Mouse (Mus musculus): ENCODE results near the gene Edil3. TPM values are rescaled to one million over a fixed set of nuclear protein-coding genes. Genes with fewer than 3 reads are reported as not detected.

Edil3 gene
- polyA plus RNA-seq, 1 experiment from 2014 or later: 5.1 TPM

DNA sequence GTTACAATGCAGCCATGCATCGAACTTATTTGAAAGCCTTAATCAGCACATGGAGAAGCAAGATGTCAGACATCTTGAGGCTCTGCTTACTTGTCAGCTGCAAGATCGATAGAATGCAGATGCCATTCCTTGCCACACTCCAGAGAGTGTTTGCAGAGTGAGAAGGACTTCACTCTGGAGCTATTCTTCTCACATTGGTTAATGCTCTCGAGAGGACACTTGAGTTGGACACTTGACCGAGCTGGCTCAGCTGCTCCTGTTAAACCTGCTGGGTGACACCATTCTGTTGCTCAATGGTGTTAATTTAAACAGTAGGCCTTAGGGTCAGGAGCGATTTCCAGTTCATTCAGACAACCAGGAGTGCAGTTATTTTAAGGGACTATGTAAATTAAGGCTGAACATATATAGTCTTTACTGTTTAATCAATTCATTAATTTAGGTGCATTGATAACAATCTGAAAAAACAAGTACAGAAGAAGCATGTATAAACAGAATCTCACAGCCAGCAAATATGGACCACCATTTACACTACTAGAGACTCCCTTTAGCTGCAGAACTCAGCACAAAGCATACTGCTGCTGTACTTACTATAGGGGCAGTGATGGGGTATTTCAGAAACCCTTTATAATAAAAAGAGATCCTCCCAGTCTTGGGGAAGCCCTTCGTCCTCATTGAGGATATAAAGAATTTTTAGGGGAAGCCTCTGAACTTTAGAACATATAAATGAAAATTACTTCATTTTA is 301.4 kb downstream of the Edil3 start:
- DNase-seq (ENCODE audit: low spot score): no peak
- Histone ChIP-seq H3K4me3 (ENCODE audit: low read depth, low read length) (no peak overlapping the region), H3K9ac (ENCODE audit: low read length) (no peak overlapping the region), H3K36me3 (ENCODE audit: control insufficient read depth, insufficient read depth, low read length) (no peaks in the 10 kb centered on the region), H3K27me3 (ENCODE audit: control insufficient read depth, insufficient read depth, low read length) (no peaks in the 10 kb centered on the region), H3K27ac (replicated peaks; ENCODE audit: low read depth, low read length) (no peak overlapping the region), H3K4me2 (ENCODE audit: low read depth, severe bottlenecking) (no peak overlapping the region), H3K4me1 (ENCODE audit: control insufficient read depth, insufficient read depth, low read length) (no peaks in the 10 kb centered on the region), H3K9me3 (ENCODE audit: control insufficient read depth, low read length) (no peaks in the 10 kb centered on the region)
- 80% methylated on average over 6 of the region's 6 CpGs for WGBS
- ATAC-seq (ENCODE audit: insufficient number of reproducible peaks, low FRiP score, low TSS enrichment, low read depth): no peak

DNA sequence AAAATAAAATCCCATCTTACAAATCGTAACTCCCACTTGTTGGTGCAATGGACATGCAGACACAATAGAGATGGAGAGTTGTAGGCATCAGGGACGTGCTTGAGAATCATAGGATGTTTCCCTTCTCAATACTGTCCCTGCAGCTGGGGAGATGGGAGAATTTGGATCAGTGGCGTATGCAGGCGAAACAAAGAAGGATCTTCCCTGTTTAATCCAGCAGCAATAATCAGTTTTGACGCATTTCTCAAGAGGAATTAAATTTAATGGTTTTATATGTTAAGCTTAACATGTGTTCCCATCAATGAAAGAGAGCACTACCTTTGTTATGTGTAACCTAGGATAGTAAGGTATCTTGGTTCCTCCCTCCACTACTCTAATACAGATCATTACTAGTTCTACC is 302.1 kb downstream of the Edil3 start:
- H3K9ac ChIP-seq (ENCODE audit: low read length): no peak overlapping the region
- no peak for DNase-seq (ENCODE audit: low spot score)
- H3K9me3 ChIP-seq (ENCODE audit: control insufficient read depth, low read length): no peaks in the 10 kb centered on the region
- no peaks in the 10 kb centered on the region for H3K4me1 ChIP-seq (ENCODE audit: control insufficient read depth, insufficient read depth, low read length)
- H3K4me3 ChIP-seq (ENCODE audit: low read depth, low read length): no peak overlapping the region
- ATAC-seq (ENCODE audit: insufficient number of reproducible peaks, low FRiP score, low TSS enrichment, low read depth): no peak
- 89% methylated on average over 5 of the region's 5 CpGs for WGBS
- no peak overlapping the region for H3K4me2 ChIP-seq (ENCODE audit: low read depth, severe bottlenecking)
- H3K27ac ChIP-seq (replicated peaks; ENCODE audit: low read depth, low read length): no peak overlapping the region
- H3K27me3 ChIP-seq (ENCODE audit: control insufficient read depth, insufficient read depth, low read length): no peaks in the 10 kb centered on the region
- no peaks in the 10 kb centered on the region for H3K36me3 ChIP-seq (ENCODE audit: control insufficient read depth, insufficient read depth, low read length)

DNA sequence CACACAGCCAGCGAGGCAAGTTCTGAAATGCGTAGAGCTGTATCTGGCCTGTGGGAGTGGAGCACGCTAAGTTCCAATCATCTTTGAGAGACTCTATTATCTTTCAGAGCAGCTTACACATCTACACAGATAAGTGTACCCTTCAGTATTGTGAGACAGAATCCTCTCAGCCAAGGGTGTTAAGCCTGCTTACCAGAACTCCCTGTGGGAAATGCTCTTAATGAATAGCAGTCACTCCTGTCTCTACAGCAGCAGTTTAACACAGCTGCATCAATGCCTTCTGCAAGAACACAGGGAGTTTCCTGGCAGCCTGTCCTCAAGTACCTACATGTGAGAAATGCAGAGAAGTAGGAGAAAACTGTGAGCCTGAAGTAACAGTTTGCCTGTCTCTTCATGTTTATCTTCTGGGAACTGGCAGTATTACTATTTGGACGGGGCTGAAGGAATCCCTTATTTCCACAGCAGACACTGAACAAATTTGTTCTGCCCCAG is 324.8 kb downstream of the Edil3 start:
- 74% methylated on average over 4 of the region's 4 CpGs for WGBS
- Histone ChIP-seq H3K27ac (replicated peaks; ENCODE audit: low read depth, low read length) (no peak overlapping the region), H3K4me3 (ENCODE audit: low read depth, low read length) (no peak overlapping the region)

DNA sequence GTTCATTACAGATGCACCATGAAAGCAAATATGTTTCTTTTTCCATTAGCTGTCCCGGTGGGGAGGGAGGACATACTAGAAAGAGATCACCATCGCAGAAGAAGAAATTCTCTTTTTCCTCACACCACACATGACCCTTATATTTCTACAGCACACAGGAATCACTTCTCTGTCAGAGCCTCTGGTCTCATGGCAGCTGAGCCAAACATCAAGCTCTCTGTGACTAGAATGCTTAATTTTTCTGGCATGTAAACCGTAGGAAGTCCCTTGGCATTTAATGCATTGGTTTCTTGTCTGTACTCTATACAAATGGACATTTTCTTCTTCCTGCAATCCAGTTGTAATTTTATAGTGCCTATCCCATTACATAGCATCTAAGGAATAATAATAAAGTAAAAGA is 330.6 kb downstream of the Edil3 start:
- Histone ChIP-seq H3K4me1 (ENCODE audit: control insufficient read depth, insufficient read depth, low read length) (no peaks in the 10 kb centered on the region), H3K9ac (ENCODE audit: low read length) (no peak overlapping the region), H3K4me2 (ENCODE audit: low read depth, severe bottlenecking) (no peak overlapping the region), H3K4me3 (ENCODE audit: low read depth, low read length) (no peak overlapping the region), H3K27me3 (ENCODE audit: control insufficient read depth, insufficient read depth, low read length) (no peaks in the 10 kb centered on the region), H3K9me3 (ENCODE audit: control insufficient read depth, low read length) (no peaks in the 10 kb centered on the region), H3K36me3 (ENCODE audit: control insufficient read depth, insufficient read depth, low read length) (no peaks in the 10 kb centered on the region), H3K27ac (replicated peaks; ENCODE audit: low read depth, low read length) (no peak overlapping the region)
- ATAC-seq (ENCODE audit: insufficient number of reproducible peaks, low FRiP score, low TSS enrichment, low read depth) (no peak), DNase-seq (ENCODE audit: low spot score) (no peak)
- 90% methylated on average over 3 of the region's 3 CpGs for WGBS

More for the DNA sequence above, 324.8 kb downstream of the Edil3 start:
- H3K27me3 ChIP-seq (ENCODE audit: control insufficient read depth, insufficient read depth, low read length): no peaks in the 10 kb centered on the region
- peaks cover 3% of the 10 kb centered on the region; the same call in 1 of the 2 replicates for H3K4me1 ChIP-seq (ENCODE audit: control insufficient read depth, insufficient read depth, low read length)
- no peak for DNase-seq (ENCODE audit: low spot score)
- H3K4me2 ChIP-seq (ENCODE audit: low read depth, severe bottlenecking): no peak overlapping the region
- no peaks in the 10 kb centered on the region for H3K36me3 ChIP-seq (ENCODE audit: control insufficient read depth, insufficient read depth, low read length)
- no peaks in the 10 kb centered on the region for H3K9me3 ChIP-seq (ENCODE audit: control insufficient read depth, low read length)
- H3K9ac ChIP-seq (ENCODE audit: low read length): no peak overlapping the region
- ATAC-seq (ENCODE audit: insufficient number of reproducible peaks, low FRiP score, low TSS enrichment, low read depth): 0 out of 2 replicates have a peak, but pooled peaks have one; percentile 17

DNA sequence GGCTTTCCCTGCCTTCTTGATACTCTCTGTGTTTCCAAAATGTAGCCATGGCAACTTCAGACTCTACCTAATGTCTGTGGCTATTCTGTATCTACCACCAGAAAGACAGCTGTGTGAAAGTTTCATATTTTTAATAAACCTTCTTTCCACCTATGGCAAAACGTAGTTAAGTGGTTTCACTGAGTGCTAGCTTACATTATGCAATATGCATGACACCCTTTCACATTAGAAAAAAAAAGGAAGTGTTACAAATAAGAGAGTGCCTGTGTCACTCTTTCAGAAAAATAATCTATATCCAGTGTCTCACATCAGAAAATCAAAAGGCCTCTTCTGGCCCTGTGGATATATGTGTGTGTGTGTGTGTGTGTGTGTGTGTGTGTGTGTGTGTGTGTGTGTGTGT is 346.7 kb downstream of the Edil3 start:
- DNase-seq (ENCODE audit: low spot score) (no peak), ATAC-seq (ENCODE audit: insufficient number of reproducible peaks, low FRiP score, low TSS enrichment, low read depth) (no peak)
- Histone ChIP-seq H3K4me3 (ENCODE audit: low read depth, low read length) (no peak overlapping the region), H3K4me2 (ENCODE audit: low read depth, severe bottlenecking) (no peak overlapping the region), H3K27ac (replicated peaks; ENCODE audit: low read depth, low read length) (no peak overlapping the region), H3K4me1 (ENCODE audit: control insufficient read depth, insufficient read depth, low read length) (no peaks in the 10 kb centered on the region), H3K36me3 (ENCODE audit: control insufficient read depth, insufficient read depth, low read length) (no peaks in the 10 kb centered on the region), H3K9ac (ENCODE audit: low read length) (no peak overlapping the region), H3K9me3 (ENCODE audit: control insufficient read depth, low read length) (no peaks in the 10 kb centered on the region), H3K27me3 (ENCODE audit: control insufficient read depth, insufficient read depth, low read length) (no peaks in the 10 kb centered on the region)
- WGBS: 89% methylated on average over 1 of the region's 1 CpGs

GRCm38 (mm10) chr13:89170040-89170439 is 348.8 kb downstream of the Edil3 start:
- no peak overlapping the region for H3K4me3 ChIP-seq (ENCODE audit: low read depth, low read length)
- H3K27me3 ChIP-seq (ENCODE audit: control insufficient read depth, insufficient read depth, low read length): no peaks in the 10 kb centered on the region
- H3K9me3 ChIP-seq (ENCODE audit: control insufficient read depth, low read length): no peaks in the 10 kb centered on the region
- no peak for DNase-seq (ENCODE audit: low spot score)
- ATAC-seq (ENCODE audit: insufficient number of reproducible peaks, low FRiP score, low TSS enrichment, low read depth): no peak
- WGBS: 75% methylated on average over 4 of the region's 4 CpGs
- H3K36me3 ChIP-seq (ENCODE audit: control insufficient read depth, insufficient read depth, low read length): no peaks in the 10 kb centered on the region
- H3K4me2 ChIP-seq (ENCODE audit: low read depth, severe bottlenecking): no peak overlapping the region
- no peak overlapping the region for H3K9ac ChIP-seq (ENCODE audit: low read length)
- H3K27ac ChIP-seq (replicated peaks; ENCODE audit: low read depth, low read length): no peak overlapping the region
- no peaks in the 10 kb centered on the region for H3K4me1 ChIP-seq (ENCODE audit: control insufficient read depth, insufficient read depth, low read length)

- Histone ChIP-seq H3K9ac (ENCODE audit: low read length) (no peak overlapping the region), H3K4me1 (ENCODE audit: control insufficient read depth, insufficient read depth, low read length) (no peaks in the 10 kb centered on the region), H3K27ac (replicated peaks; ENCODE audit: low read depth, low read length) (no peak overlapping the region), H3K4me3 (ENCODE audit: low read depth, low read length) (no peak overlapping the region), H3K36me3 (ENCODE audit: control insufficient read depth, insufficient read depth, low read length) (no peaks in the 10 kb centered on the region), H3K4me2 (ENCODE audit: low read depth, severe bottlenecking) (no peak overlapping the region), H3K9me3 (ENCODE audit: control insufficient read depth, low read length) (no peaks in the 10 kb centered on the region), H3K27me3 (ENCODE audit: control insufficient read depth, insufficient read depth, low read length) (no peaks in the 10 kb centered on the region)
- no peak for DNase-seq (ENCODE audit: low spot score)
- 91% methylated on average over 2 of the region's 2 CpGs for WGBS
- ATAC-seq (ENCODE audit: insufficient number of reproducible peaks, low FRiP score, low TSS enrichment, low read depth): no peak
These were observed 353.9 kb downstream of the Edil3 start for GRCm38 (mm10) chr13:89175154-89175553.

DNA sequence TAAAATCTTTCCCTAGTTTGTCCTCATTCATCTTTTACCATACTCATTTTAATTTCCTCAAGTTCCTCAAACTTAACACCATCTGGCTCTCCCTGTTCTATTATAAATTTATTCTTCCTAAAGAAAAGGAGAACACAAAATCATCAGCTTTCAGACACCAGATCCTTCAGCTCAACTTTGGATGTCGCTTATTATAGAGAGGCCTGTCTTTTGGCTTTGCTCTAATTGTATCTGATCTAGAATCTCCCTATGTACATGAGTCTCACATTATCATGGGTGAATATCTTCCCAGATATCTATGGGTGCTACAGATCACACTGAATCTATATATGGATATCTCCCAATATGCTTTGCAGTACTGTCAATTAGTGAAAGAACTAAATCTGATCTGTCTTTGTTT is 367.8 kb downstream of the Edil3 start:
- Histone ChIP-seq H3K9ac (ENCODE audit: low read length) (no peak overlapping the region), H3K36me3 (ENCODE audit: control insufficient read depth, insufficient read depth, low read length) (no peaks in the 10 kb centered on the region), H3K27me3 (ENCODE audit: control insufficient read depth, insufficient read depth, low read length) (no peaks in the 10 kb centered on the region), H3K9me3 (ENCODE audit: control insufficient read depth, low read length) (no peaks in the 10 kb centered on the region), H3K4me3 (ENCODE audit: low read depth, low read length) (no peak overlapping the region), H3K27ac (replicated peaks; ENCODE audit: low read depth, low read length) (no peak overlapping the region), H3K4me1 (ENCODE audit: control insufficient read depth, insufficient read depth, low read length) (no peaks in the 10 kb centered on the region), H3K4me2 (ENCODE audit: low read depth, severe bottlenecking) (no peak overlapping the region)
- ATAC-seq (ENCODE audit: insufficient number of reproducible peaks, low FRiP score, low TSS enrichment, low read depth) (no peak), DNase-seq (ENCODE audit: low spot score) (no peak)
- WGBS: 91% methylated on average over 1 of the region's 1 CpGs

GRCm38 (mm10) chr13:89197019-89197418 is 375.7 kb downstream of the Edil3 start:
- Histone ChIP-seq H3K27me3 (ENCODE audit: control insufficient read depth, insufficient read depth, low read length) (no peaks in the 10 kb centered on the region), H3K4me3 (ENCODE audit: low read depth, low read length) (no peak overlapping the region), H3K9me3 (ENCODE audit: control insufficient read depth, low read length) (no peaks in the 10 kb centered on the region), H3K27ac (replicated peaks; ENCODE audit: low read depth, low read length) (no peak overlapping the region), H3K9ac (ENCODE audit: low read length) (no peak overlapping the region), H3K4me1 (ENCODE audit: control insufficient read depth, insufficient read depth, low read length) (no peaks in the 10 kb centered on the region), H3K36me3 (ENCODE audit: control insufficient read depth, insufficient read depth, low read length) (no peaks in the 10 kb centered on the region), H3K4me2 (ENCODE audit: low read depth, severe bottlenecking) (no peak overlapping the region)
- 66% methylated on average over 2 of the region's 2 CpGs for WGBS
- ATAC-seq (ENCODE audit: insufficient number of reproducible peaks, low FRiP score, low TSS enrichment, low read depth) (no peak), DNase-seq (ENCODE audit: low spot score) (no peak)

Measured in limb, embryonic 11.5 days (tissue).